Mouse (Mus musculus): ENCODE data around the gene Ube2k. TPM values are rescaled to one million over a fixed set of nuclear protein-coding genes. Genes with fewer than 3 reads are reported as not detected.

Ube2k gene
- 10 to 100 TPM; 62.1 to 65.9 TPM for total RNA-seq (2021)
- long read RNA-seq, experiment 1, full-length matches to known transcripts: 34 of 43 reads
- long read RNA-seq, experiment 1, partial matches to known transcripts: 4 of 43 reads
- long read RNA-seq, experiment 1, other reads (novel, unspliced or antisense): 5 of 43 reads
- long read RNA-seq, experiment 2, full-length matches to known transcripts: 46 of 54 reads
- long read RNA-seq, experiment 2, partial matches to known transcripts: 4 of 54 reads
- long read RNA-seq, experiment 2, other reads (novel, unspliced or antisense): 4 of 54 reads

GRCm38 (mm10) chr5:65536751-65537419 lies at the start of gene Ube2k, which contains the start of gene Smim14:
Gene Ube2k (plus strand): TSS chr5:65537233.
Gene Smim14 (minus strand): TSS chr5:65537184.
- peak; percentile 43 for TF ChIP-seq CTCF (IDR thresholded peaks at IDR 0.05)
- H3K4me3 ChIP-seq: peak within 1 kb of the TSS; percentile 98
- peak; percentile 97 for DNase-seq
- H3K27ac ChIP-seq: peak within 1 kb of the TSS; percentile 99
- intact Hi-C loops (cut with DNase I): loop anchor here (2.0 to 5.0 kb wide), 3 partner anchors 45 to 160 kb away; partner anchors contain the start of gene Gm43552

- Histone ChIP-seq H3K4me3 (peak overlapping the region; percentile 32; the same call in 1 of the 2 replicates), H3K27ac (peak overlapping the region; percentile 80)
- DNase-seq: no peak
- intact Hi-C loops (cut with DNase I): no loop called here
- TF ChIP-seq CTCF (IDR thresholded peaks at IDR 0.05): no peak
These were observed 49.7 kb upstream of the Ube2k start for GRCm38 (mm10) chr5:65487381-65487780.

- H3K27ac ChIP-seq: peak overlapping the region; percentile 80
- no peak for TF ChIP-seq CTCF (IDR thresholded peaks at IDR 0.05)
- DNase-seq: peak; percentile 77
- intact Hi-C loops (cut with DNase I): no loop called here
- H3K4me3 ChIP-seq: peak overlapping the region; percentile 53
These were observed 48.3 kb upstream of the Ube2k start for GRCm38 (mm10) chr5:65488725-65489124.

GRCm38 (mm10) chr5:65489830-65490229 lies 47.2 kb upstream of the Ube2k start:
- intact Hi-C loops (cut with DNase I): loop anchor here (5.0 kb wide), 3 partner anchors 47 to 207 kb away; partner anchors contain the start of genes Lias, Pds5a, Rpl9 and Smim14
- no peak for TF ChIP-seq CTCF (IDR thresholded peaks at IDR 0.05)
- peak overlapping the region; percentile 99 for H3K27ac ChIP-seq
- peak overlapping the region; percentile 42 for H3K4me3 ChIP-seq
- no peak for DNase-seq

GRCm38 (mm10) chr5:65491767-65492715 lies 45.0 kb upstream of the Ube2k start:
- peak; percentile 56 for TF ChIP-seq CTCF (IDR thresholded peaks at IDR 0.05)
- intact Hi-C loops (cut with DNase I): loop anchor here (2.0 to 5.0 kb wide), 4 partner anchors 45 to 205 kb away; partner anchors contain the start of genes Lias, Pds5a, Rpl9 and Smim14
- H3K4me3 ChIP-seq: peak overlapping the region; percentile 96
- peak; percentile 88 for DNase-seq
- peak overlapping the region; percentile 99 for H3K27ac ChIP-seq

- no peak for TF ChIP-seq CTCF (IDR thresholded peaks at IDR 0.05)
- intact Hi-C loops (cut with DNase I): loop anchor here (2.0 to 5.0 kb wide), 4 partner anchors 44 to 204 kb away; partner anchors contain the start of genes Lias, Pds5a, Rpl9 and Smim14
- H3K27ac ChIP-seq: peak within 1 kb of the TSS; percentile 99
These were observed 44.1 kb upstream of the Ube2k start, which contains the start of gene Gm43552 for GRCm38 (mm10) chr5:65492716-65493531. Gene Gm43552 (minus strand): TSS chr5:65492833.

GRCm38 (mm10) chr5:65500231-65500630 lies 36.8 kb upstream of the Ube2k start:
- intact Hi-C loops (cut with DNase I): no loop called here
- no peak overlapping the region for H3K27ac ChIP-seq
- no peak for TF ChIP-seq CTCF (IDR thresholded peaks at IDR 0.05)
- no peak for DNase-seq
- no peak overlapping the region for H3K4me3 ChIP-seq

More at GRCm38 (mm10) chr5:65492716-65493531, 44.1 kb upstream of the Ube2k start, which contains the start of gene Gm43552:
- H3K4me3 ChIP-seq: peak within 1 kb of the TSS; percentile 96
- peak; percentile 98 for DNase-seq

- Histone ChIP-seq H3K4me3 (no peak overlapping the region), H3K27ac (no peak overlapping the region)
- no peak for TF ChIP-seq CTCF (IDR thresholded peaks at IDR 0.05)
- no peak for DNase-seq
- intact Hi-C loops (cut with DNase I): no loop called here
These were observed 35.6 kb upstream of the Ube2k start for GRCm38 (mm10) chr5:65501407-65501806.

GRCm38 (mm10) chr5:65505786-65506185 lies 31.2 kb upstream of the Ube2k start:
- intact Hi-C loops (cut with DNase I): no loop called here
- H3K4me3 ChIP-seq: peak overlapping the region; percentile 21; the same call in 1 of the 2 replicates
- no peak for TF ChIP-seq CTCF (IDR thresholded peaks at IDR 0.05)
- peak; percentile 42 for DNase-seq
- H3K27ac ChIP-seq: no peak overlapping the region

- no peak overlapping the region for H3K4me3 ChIP-seq
- TF ChIP-seq CTCF (IDR thresholded peaks at IDR 0.05): no peak
- DNase-seq: peak; percentile 51
These were observed 28.6 kb upstream of the Ube2k start for GRCm38 (mm10) chr5:65508395-65508794.

GRCm38 (mm10) chr5:65513506-65513905 lies 23.5 kb upstream of the Ube2k start:
- Histone ChIP-seq H3K4me3 (no peak overlapping the region), H3K27ac (no peak overlapping the region)
- intact Hi-C loops (cut with DNase I): no loop called here
- TF ChIP-seq CTCF (IDR thresholded peaks at IDR 0.05): no peak
- no peak for DNase-seq

More at GRCm38 (mm10) chr5:65508395-65508794, 28.6 kb upstream of the Ube2k start:
- intact Hi-C loops (cut with DNase I): no loop called here
- peak overlapping the region; percentile 74 for H3K27ac ChIP-seq

Data from gastrocnemius, adult 2 months (tissue).